Mouse (Mus musculus) lung, embryonic 16.5 days (tissue): Measurements from ENCODE around the gene Rpl23a. TPM values are rescaled to one million over a fixed set of nuclear protein-coding genes. Genes with fewer than 3 reads are reported as not detected.

Experiments
- ATAC-seq: fragments of 200-750 bp; cut with Nextera tagmentation; 2 replicates; pipeline ENCODE4 v1.8.0; 2017; ENCODE audit warnings: low read depth, mild to moderate bottlenecking, moderate library complexity
- H3K27ac ChIP-seq: fragments of 300-500 bp; sonication (generic); 2 replicates; pipeline ENCODE4 v1.5.1; 2014; ENCODE audit warnings: mild to moderate bottlenecking, control low read depth, low read length
- H3K27me3 ChIP-seq: fragments of 300-500 bp; sonication (generic); 2 replicates; pipeline ENCODE4 v1.6.1; 2014; ENCODE audit warnings: low read depth, low read length, mixed read lengths; ENCODE audit not compliant: control insufficient read depth, insufficient read depth
- H3K36me3 ChIP-seq: fragments of 300-500 bp; sonication (generic); 2 replicates; pipeline ENCODE4 v1.6.1; 2014; ENCODE audit warnings: low read length; ENCODE audit not compliant: control insufficient read depth, insufficient read depth
- H3K4me1 ChIP-seq: fragments of 300-500 bp; sonication (generic); replicated peaks from 2 replicates; pipeline ENCODE4 v1.6.1; 2014; ENCODE audit warnings: low read length, mixed read lengths; ENCODE audit not compliant: control insufficient read depth, insufficient read depth
- H3K4me2 ChIP-seq: fragments of 300-500 bp; sonication (generic); 2 replicates; pipeline ENCODE4 v1.6.1; 2014; ENCODE audit warnings: low read depth, low read length, control low read depth
- H3K4me3 ChIP-seq: fragments of 300-500 bp; sonication (generic); 2 replicates; pipeline ENCODE4 v1.5.1; 2014; ENCODE audit warnings: mild to moderate bottlenecking, low read length, control low read depth
- H3K9ac ChIP-seq: fragments of 300-500 bp; sonication (generic); 2 replicates; pipeline ENCODE4 v1.6.1; 2014; ENCODE audit warnings: low read length, control low read depth
- H3K9me3 ChIP-seq: fragments of 300-500 bp; sonication (generic); 2 replicates; pipeline ENCODE4 v1.6.1; 2016; ENCODE audit warnings: low read length; ENCODE audit not compliant: control insufficient read depth
- WGBS: fragments of 180-500 bp; shearing (Covaris S2); extraction: QIAGEN DNeasy Blood & Tissue Kit; methylation state at CpG from one replicate; pipeline ENCODE4 v1.1.7; 2014; 5-methylcytosine and 5-hydroxymethylcytosine counted together
- polyA plus RNA-seq: library from polyadenylated mRNA; unstranded; fragments of >200 nt; fragmentation: Nextera tagmentation; extraction: Ambion mirVana; gene quantifications from 2 replicates; pipeline ENCODE4 v1.2.1, GENCODE M21; 2015

The Rpl23a gene
- polyA plus RNA-seq, 1 experiment from 2014 or later: 1,426 TPM

GRCm38 (mm10) chr11:78164604-78164923 lies 18.8 kb downstream of the Rpl23a start:
- WGBS: 0% methylated on average over 14 of the region's 14 CpGs
- Histone ChIP-seq H3K9me3 (no peaks in the 10 kb centered on the region), H3K27me3 (no peaks in the 10 kb centered on the region), H3K27ac (peak overlapping the region; percentile 99), H3K4me1 (peaks cover 42% of the 10 kb centered on the region), H3K9ac (peak overlapping the region; percentile 92), H3K4me3 (peak overlapping the region; percentile 88), H3K4me2 (peak overlapping the region; percentile 88), H3K36me3 (peaks cover 23% of the 10 kb centered on the region)
- ATAC-seq: no peak; the same call in 1 of the 2 replicates

- Histone ChIP-seq H3K4me2 (peak overlapping the region; percentile 88), H3K27me3 (no peaks in the 10 kb centered on the region), H3K9me3 (no peaks in the 10 kb centered on the region), H3K9ac (peak overlapping the region; percentile 92), H3K4me1 (peaks cover 46% of the 10 kb centered on the region), H3K27ac (peak overlapping the region; percentile 99), H3K4me3 (peak overlapping the region; percentile 88), H3K36me3 (peaks cover 26% of the 10 kb centered on the region)
- under 1% methylated on average over 22 of the region's 22 CpGs for WGBS
- ATAC-seq: peak; percentile 75
These were observed 19.4 kb downstream of the Rpl23a start for GRCm38 (mm10) chr11:78163681-78164603.

- WGBS: 37% methylated on average over 2 of the region's 2 CpGs
- Histone ChIP-seq H3K4me3 (peak overlapping the region; percentile 88), H3K9me3 (no peaks in the 10 kb centered on the region), H3K36me3 (peaks cover 35% of the 10 kb centered on the region), H3K27me3 (no peaks in the 10 kb centered on the region), H3K9ac (peak overlapping the region; percentile 92), H3K4me2 (peak overlapping the region; percentile 88), H3K4me1 (peaks cover 46% of the 10 kb centered on the region), H3K27ac (peak overlapping the region; percentile 99)
- no peak for ATAC-seq
These were observed 20.3 kb downstream of the Rpl23a start for GRCm38 (mm10) chr11:78163045-78163444.

- Histone ChIP-seq H3K36me3 (peaks cover 37% of the 10 kb centered on the region), H3K27me3 (no peaks in the 10 kb centered on the region), H3K4me1 (peaks cover 46% of the 10 kb centered on the region), H3K27ac (peak overlapping the region; percentile 99), H3K4me3 (peak overlapping the region; percentile 88), H3K9ac (peak overlapping the region; percentile 92), H3K9me3 (no peaks in the 10 kb centered on the region), H3K4me2 (peak overlapping the region; percentile 88)
- no peak for ATAC-seq
- WGBS: 44% methylated on average over 6 of the region's 6 CpGs
These were observed 20.9 kb downstream of the Rpl23a start for GRCm38 (mm10) chr11:78162504-78162903.

- 36% methylated on average over 4 of the region's 4 CpGs for WGBS
- no peaks in the 10 kb centered on the region for H3K9me3 ChIP-seq
- peak overlapping the region; percentile 88; the same call in 1 of the 2 replicates for H3K4me3 ChIP-seq
- no peaks in the 10 kb centered on the region for H3K27me3 ChIP-seq
- H3K4me2 ChIP-seq: peak overlapping the region; percentile 88
- peak overlapping the region; percentile 99 for H3K27ac ChIP-seq
- H3K4me1 ChIP-seq: peaks cover 46% of the 10 kb centered on the region
- H3K9ac ChIP-seq: peak overlapping the region; percentile 92; the same call in 1 of the 2 replicates
- ATAC-seq: no peak
- peaks cover 39% of the 10 kb centered on the region for H3K36me3 ChIP-seq
These were observed 21.4 kb downstream of the Rpl23a start for GRCm38 (mm10) chr11:78161968-78162367.

GRCm38 (mm10) chr11:78161169-78161568 lies 22.2 kb downstream of the Rpl23a start:
- 84% methylated on average over 14 of the region's 14 CpGs for WGBS
- no peak for ATAC-seq
- Histone ChIP-seq H3K4me3 (no peak overlapping the region), H3K27ac (no peak overlapping the region; the same call in 1 of the 2 replicates), H3K9ac (no peak overlapping the region), H3K4me2 (no peak overlapping the region), H3K36me3 (peaks cover 41% of the 10 kb centered on the region), H3K4me1 (peaks cover 38% of the 10 kb centered on the region), H3K9me3 (no peaks in the 10 kb centered on the region), H3K27me3 (no peaks in the 10 kb centered on the region)

GRCm38 (mm10) chr11:78160675-78161074 lies 22.7 kb downstream of the Rpl23a start:
- Histone ChIP-seq H3K9me3 (no peaks in the 10 kb centered on the region), H3K4me1 (peaks cover 33% of the 10 kb centered on the region), H3K9ac (no peak overlapping the region), H3K36me3 (peaks cover 42% of the 10 kb centered on the region), H3K27ac (no peak overlapping the region), H3K4me2 (no peak overlapping the region), H3K4me3 (no peak overlapping the region), H3K27me3 (no peaks in the 10 kb centered on the region)
- ATAC-seq: no peak
- WGBS: 69% methylated on average over 3 of the region's 3 CpGs

- Histone ChIP-seq H3K27ac (no peak overlapping the region), H3K4me3 (no peak overlapping the region), H3K4me2 (no peak overlapping the region), H3K9me3 (no peaks in the 10 kb centered on the region), H3K27me3 (no peaks in the 10 kb centered on the region), H3K9ac (no peak overlapping the region), H3K36me3 (peaks cover 42% of the 10 kb centered on the region), H3K4me1 (peaks cover 32% of the 10 kb centered on the region)
- ATAC-seq: no peak
- 67% methylated on average over 18 of the region's 18 CpGs for WGBS
These were observed 23.2 kb downstream of the Rpl23a start for GRCm38 (mm10) chr11:78160171-78160570.

GRCm38 (mm10) chr11:78159557-78159956 lies 23.8 kb downstream of the Rpl23a start:
- no peak overlapping the region for H3K4me3 ChIP-seq
- H3K4me1 ChIP-seq: peaks cover 33% of the 10 kb centered on the region
- no peak overlapping the region for H3K4me2 ChIP-seq
- ATAC-seq: no peak
- no peaks in the 10 kb centered on the region for H3K27me3 ChIP-seq
- H3K9ac ChIP-seq: no peak overlapping the region
- 0 out of 2 replicates have a peak overlapping the region, but pooled peaks have one; percentile 20 for H3K27ac ChIP-seq
- WGBS: 52% methylated on average over 7 of the region's 7 CpGs
- H3K36me3 ChIP-seq: peaks cover 44% of the 10 kb centered on the region
- H3K9me3 ChIP-seq: no peaks in the 10 kb centered on the region
